ENCODE assay signal across 8 mouse cellular contexts in the genomic region with DNA sequence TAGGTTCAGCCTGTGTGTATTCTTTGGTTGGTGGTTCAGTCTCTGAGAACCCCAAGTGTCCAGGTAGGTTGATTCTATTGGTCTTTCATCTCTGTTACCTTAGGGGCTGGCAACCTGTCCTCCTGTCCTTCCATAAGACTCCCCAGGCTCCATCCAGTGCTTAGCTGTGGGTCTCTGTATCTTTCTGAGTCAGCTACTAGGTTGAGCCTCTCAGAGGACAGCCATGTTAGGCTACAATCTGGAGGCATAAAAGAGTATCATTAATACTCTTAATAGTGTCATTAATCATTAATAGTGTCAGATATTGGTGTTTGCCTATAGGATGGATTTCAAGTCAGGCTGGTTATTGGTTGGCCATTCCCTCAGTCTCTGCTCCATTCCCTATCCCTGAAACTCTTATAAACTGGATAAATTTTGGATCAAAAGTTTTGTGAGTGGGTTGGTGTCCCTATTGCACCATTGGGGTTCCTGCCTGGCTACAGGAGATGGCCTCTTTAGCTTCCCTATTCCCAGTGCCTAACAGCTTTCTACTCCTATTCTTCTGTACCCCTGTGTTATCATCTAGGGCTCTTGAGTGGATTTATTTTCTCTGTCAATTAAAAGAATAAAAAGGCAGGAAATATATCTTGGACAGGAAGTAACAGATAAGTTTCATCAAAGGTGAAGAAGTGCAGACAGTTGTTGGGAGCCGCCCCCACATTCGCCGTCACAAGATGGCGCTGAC.
DNase-seq lines count a peak whose midpoint lies in the region; ATAC-seq lines count a peak whose summit lies in the region.

No protein-coding gene starts in this region.

- intact Hi-C loops in heart, postnatal 14 days (cut with DNase I): no loop called here

- no peaks in the 10 kb centered on the region for H3K36me3 ChIP-seq in heart, embryonic 11.5 days (ENCODE audit: control insufficient read depth, insufficient read depth, low read length)
- H3K36me3 ChIP-seq in hindbrain, embryonic 10.5 days: no peaks in the 10 kb centered on the region
- H3K36me3 ChIP-seq in midbrain, embryonic 11.5 days (ENCODE audit: control insufficient read depth, insufficient read depth, low read length): no peaks in the 10 kb centered on the region

- H3K9ac ChIP-seq in heart, embryonic 11.5 days (ENCODE audit: low read depth, low read length): no peak overlapping the region
- no peak overlapping the region for H3K9ac ChIP-seq in midbrain, embryonic 11.5 days (ENCODE audit: low read length)

- WGBS in heart, embryonic 11.5 days (ENCODE audit: insufficient replicate concordance): 31% methylated on average over 4 of the region's 4 CpGs
- 11% methylated on average over 4 of the region's 4 CpGs for WGBS in hindbrain, embryonic 10.5 days
- 9% methylated on average over 4 of the region's 4 CpGs for WGBS in midbrain, embryonic 11.5 days

- H3K9me3 ChIP-seq in heart, embryonic 11.5 days (replicated peaks; ENCODE audit: control insufficient read depth, low read length): no peaks in the 10 kb centered on the region
- no peaks in the 10 kb centered on the region for H3K9me3 ChIP-seq in hindbrain, embryonic 10.5 days
- H3K9me3 ChIP-seq in midbrain, embryonic 11.5 days (ENCODE audit: control insufficient read depth, low read length): no peaks in the 10 kb centered on the region

- DNase-seq in heart, postnatal 14 days: no peak
- DNase-seq in R1 (ENCODE audit: low read depth, low spot score): peak; percentile 35
- no peak for DNase-seq in hindbrain, embryonic 10.5 days (ENCODE audit: low spot score)
- peak; percentile 90 for DNase-seq in midbrain, embryonic 11.5 days (ENCODE audit: low spot score, missing footprints)
- no peak for DNase-seq in frontal cortex, postnatal 14 days (ENCODE audit: low spot score in 2 of 2)
- no peak for DNase-seq in thymus, postnatal 4 days
- no peak for DNase-seq in lung, postnatal 36 days

- no peak overlapping the region for H3K4me3 ChIP-seq in heart, embryonic 11.5 days (ENCODE audit: low read depth, low read length)
- peak overlapping the region; percentile 22 for H3K4me3 ChIP-seq in hindbrain, embryonic 10.5 days
- no peak overlapping the region for H3K4me3 ChIP-seq in midbrain, embryonic 11.5 days (ENCODE audit: low read depth, low read length)

- no peaks in the 10 kb centered on the region; the same call in 1 of the 2 replicates for H3K4me1 ChIP-seq in heart, embryonic 11.5 days (ENCODE audit: control insufficient read depth, insufficient read depth, low read length)
- peaks cover 11% of the 10 kb centered on the region; the same call in 1 of the 2 replicates for H3K4me1 ChIP-seq in hindbrain, embryonic 10.5 days (replicated peaks)
- peaks cover 5% of the 10 kb centered on the region; the same call in 1 of the 2 replicates for H3K4me1 ChIP-seq in midbrain, embryonic 11.5 days (ENCODE audit: control insufficient read depth, insufficient read depth, low read length)

- peak; percentile 20; the same call in 1 of the 2 replicates for ATAC-seq in heart, embryonic 11.5 days (replicated peaks; ENCODE audit: insufficient number of reproducible peaks, low FRiP score, low TSS enrichment)
- peak; percentile 74 for ATAC-seq in midbrain, embryonic 11.5 days (ENCODE audit: low FRiP score)

- peak overlapping the region; percentile 29; the same call in 1 of the 2 replicates for H3K4me2 ChIP-seq in heart, embryonic 11.5 days
- H3K4me2 ChIP-seq in midbrain, embryonic 11.5 days: no peak overlapping the region

- H3K27me3 ChIP-seq in heart, embryonic 11.5 days (ENCODE audit: control insufficient read depth, insufficient read depth, low read length): no peaks in the 10 kb centered on the region
- H3K27me3 ChIP-seq in hindbrain, embryonic 10.5 days (ENCODE audit: insufficient read depth, poor library complexity, severe bottlenecking): no peaks in the 10 kb centered on the region
- no peaks in the 10 kb centered on the region for H3K27me3 ChIP-seq in midbrain, embryonic 11.5 days (ENCODE audit: control insufficient read depth, insufficient read depth, low read length)

- H3K27ac ChIP-seq in heart, embryonic 11.5 days (ENCODE audit: low read depth, low read length): no peak overlapping the region
- H3K27ac ChIP-seq in hindbrain, embryonic 10.5 days: peak overlapping the region; percentile 68
- no peak overlapping the region for H3K27ac ChIP-seq in midbrain, embryonic 11.5 days (ENCODE audit: low read depth, low read length)

Comparison
In these comparisons a context has a peak if more than half of its experiments do, and no peak if none do; other contexts are left out.
1. DNase-seq: peak in R1 (single experiment) and midbrain, embryonic 11.5 days (single experiment); none in heart, postnatal 14 days (0 of 2), hindbrain, embryonic 10.5 days (single experiment), frontal cortex, postnatal 14 days (0 of 2), thymus, postnatal 4 days (single experiment) and lung, postnatal 36 days (single experiment).